Mouse (Mus musculus): ENCODE measurements around the gene Zc3h4.
A peak's percentile ranks its signal among the peaks of the same experiment; 100 is the strongest.

DNA sequence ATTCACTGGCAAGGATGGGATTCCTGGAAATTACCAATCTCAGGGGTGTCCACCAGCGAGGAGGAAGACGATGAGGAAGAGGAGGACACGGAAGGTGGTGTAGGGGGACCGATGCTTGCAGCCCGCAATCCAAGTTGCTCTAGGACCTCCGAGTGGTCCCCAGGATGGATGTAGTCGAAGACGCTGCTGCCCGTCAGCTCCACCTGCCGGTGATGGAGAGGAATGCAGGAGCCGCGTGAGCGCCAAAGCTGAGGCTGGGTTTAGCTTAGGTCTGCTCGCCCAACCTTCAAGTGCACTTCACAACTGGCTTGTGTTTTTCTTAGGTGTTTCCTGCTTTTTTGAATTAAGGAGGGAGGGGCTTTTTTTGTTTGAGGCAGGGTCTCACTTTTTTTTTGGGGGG, 62.5 kb downstream of the Zc3h4 start:
- TF ChIP-seq CTCF (IDR thresholded peaks at IDR 0.05): peak; percentile 92
- TF ChIP-seq POLR2A (IDR thresholded peaks at IDR 0.05; ENCODE audit: insufficient read depth, low read depth, low read length): no peak
